Mouse (Mus musculus): ENCODE measurements at regions not wholly inside any gene's neighbourhood (a gene's known extent, or its start where the extent isn't known, plus 50 kb on each side); places are given as distances from the start of the nearest gene placed in this dataset.

DNA sequence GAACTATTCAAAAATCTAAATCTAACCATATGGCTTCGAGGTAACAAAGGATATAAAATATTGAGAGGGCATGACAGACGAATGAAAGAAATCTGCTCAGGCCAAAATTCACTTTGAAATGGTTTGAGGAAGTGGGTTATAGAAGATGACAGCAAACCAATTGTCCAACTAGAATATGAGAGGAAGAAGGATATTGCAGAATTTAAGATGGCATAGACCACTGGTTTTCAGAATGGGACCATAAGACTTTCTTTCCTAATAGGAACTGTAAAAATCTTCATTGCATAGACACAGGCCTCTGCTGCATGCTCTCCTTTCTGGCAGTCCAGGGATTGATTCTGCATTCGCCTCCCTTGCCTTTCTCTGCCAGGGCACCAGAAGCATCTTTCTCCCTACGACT is 240.2 kb downstream of the Gm11361 start:
- TF ChIP-seq CTCF (IDR thresholded peaks at IDR 0.05; ENCODE audit: borderline replicate concordance, control insufficient read depth, extremely low read depth, insufficient read depth, low read length, poor library complexity) (no peak), POLR2A (IDR thresholded peaks at IDR 0.05; ENCODE audit: control insufficient read depth, extremely low read depth, insufficient read depth, low read length, poor library complexity) (no peak)

All from thymus, adult 2 months (tissue).